Mouse (Mus musculus) kidney, adult 18-20 months (tissue): ENCODE data around the gene Fez2.

Source experiments
- DNase-seq: peaks from one replicate; pipeline ENCODE4 v3.0.0; 2021

The Fez2 gene

DNA sequence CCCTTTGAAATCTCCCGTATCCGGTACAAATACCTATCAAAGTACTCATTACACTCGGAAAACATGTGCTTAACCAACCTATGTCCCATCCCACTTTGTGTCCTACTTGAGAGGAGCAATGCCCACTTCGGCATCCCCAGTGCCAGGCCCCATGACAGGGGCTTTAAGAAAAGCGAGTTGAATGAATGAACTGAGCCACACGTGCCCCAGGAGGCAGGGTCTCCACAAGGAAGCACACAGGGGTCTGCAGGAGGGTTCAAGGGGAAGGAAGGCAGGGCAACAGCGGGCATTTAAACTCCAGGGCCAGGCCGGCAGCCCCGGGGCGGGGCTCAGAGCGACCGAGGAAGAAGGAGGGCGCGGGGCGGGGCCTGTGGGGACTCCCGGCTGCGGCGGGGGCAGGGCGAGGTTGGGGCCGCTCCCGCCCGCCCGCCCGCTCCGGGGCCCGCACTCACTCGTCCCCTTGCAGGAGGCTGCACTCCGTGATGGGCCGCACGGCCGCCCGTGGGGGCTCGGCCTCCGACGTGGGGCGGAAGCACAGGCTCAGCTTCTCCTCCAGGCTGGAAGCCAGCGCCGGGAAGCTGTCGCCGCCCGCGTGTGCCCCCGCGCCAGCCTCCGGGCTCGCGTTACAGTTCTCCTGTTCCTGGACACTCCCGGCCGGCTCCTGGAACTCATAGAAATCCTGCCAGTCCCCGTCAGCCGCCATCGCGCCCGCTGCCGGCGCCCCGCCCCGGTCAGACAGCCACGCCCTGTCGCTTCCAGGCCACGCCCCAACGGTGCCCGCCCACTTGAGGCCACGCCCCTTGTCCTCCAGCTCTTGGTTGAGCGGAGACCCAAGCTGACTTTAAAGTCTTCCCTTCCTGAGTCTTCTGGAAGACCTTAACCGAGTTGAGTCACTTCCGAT lies at the start of gene Fez2:
Fez2 (minus strand) TSS at position 772 of the 901 bp plus-strand sequence.
- DNase-seq, result peak; percentile 98

DNA sequence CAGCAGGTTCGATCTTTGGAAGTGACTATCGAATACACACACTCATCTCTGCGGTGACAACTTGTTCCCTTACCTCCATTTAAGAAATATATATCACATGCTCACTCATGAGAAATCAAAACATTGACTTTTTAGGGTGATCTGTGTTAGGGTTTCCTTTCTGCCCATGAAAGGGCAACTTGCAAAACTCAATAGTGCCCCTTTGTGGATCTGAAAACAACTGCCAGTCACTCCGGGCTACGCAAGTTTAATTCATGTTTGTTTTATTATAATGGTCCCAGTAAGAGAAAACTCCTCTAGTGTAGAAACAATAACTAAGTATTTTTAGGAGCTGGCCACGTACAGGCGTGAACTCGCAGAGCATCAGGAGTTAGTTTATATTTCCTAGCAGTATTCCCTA lies 47.5 kb upstream of the Fez2 start:
- DNase-seq, result no peak

DNA sequence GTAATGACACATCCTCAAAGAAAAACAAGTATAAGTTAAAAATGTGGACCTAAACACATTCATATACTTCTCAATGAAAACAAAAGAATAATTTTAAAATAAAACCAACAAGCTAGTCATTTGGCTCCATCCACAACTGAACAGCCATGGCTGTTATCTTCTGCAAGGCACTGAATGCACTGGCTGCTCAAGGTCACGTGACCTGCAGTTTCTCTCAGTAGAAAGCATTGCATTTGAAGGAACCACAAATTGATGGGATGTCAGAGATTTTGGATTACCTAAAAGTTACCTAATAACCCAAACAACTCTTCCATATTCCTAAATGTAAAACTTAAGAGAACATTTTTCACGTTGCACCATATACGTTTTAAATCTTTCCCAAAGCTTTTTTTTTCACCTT lies 47.1 kb upstream of the Fez2 start:
- no peak for DNase-seq

DNA sequence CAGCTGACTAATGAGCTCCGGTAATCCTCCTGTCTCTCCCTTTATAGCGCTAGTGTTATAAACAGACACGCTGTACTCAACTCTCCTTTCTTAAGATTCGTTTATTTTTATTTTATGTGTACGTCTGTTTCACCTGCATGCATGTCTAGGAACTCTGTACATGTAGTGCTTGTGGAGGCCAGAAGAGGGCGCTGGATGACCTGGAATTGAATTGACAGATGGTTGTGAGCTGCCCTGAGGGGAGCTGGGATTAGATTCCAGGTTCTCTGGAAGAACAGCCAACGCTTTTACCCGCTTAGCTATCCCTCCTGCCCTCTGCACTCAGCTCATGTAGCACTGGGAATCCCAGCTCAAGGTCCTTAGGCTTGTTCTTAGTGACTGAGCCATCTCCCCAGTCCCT lies 42.2 kb upstream of the Fez2 start:
- DNase-seq, result no peak

DNA sequence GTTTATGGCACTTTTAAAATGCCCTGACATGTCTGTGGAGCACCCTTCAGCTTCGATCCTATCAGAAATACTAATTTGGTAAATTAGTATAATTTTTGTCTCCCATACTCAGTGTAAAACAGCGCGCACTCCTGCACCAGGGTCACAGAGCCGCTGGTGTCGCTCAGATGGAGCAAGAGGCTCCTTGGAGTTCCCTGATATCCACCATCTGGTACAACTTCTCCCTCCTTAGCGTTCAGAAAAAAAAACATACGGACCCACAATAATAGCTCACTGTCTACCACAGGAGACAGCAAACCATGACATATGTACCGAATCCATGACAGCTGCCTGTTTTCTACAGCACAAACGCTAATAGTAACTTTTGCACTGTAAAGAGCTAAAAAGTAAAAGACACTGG lies 37.6 kb upstream of the Fez2 start:
- no peak for DNase-seq

DNA sequence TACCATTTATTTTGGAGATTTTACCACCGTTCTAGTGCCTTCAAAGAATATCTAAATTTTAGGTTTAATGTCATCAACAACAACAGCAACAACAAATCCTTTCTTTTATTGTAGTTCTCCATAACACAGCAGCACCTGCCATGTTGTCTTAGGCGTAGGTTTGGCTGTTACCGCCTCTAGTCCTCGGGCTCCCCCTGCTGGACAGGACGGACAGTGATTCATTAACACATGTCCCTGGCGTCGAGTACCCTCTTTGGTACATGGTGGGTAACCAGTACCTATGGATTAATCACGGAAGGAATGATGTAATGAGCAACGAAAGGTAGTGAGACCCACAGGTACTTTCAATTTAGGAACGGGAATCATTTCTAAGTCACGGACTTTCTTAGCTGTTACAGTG lies 37.2 kb upstream of the Fez2 start:
- DNase-seq, result peak; percentile 85

DNA sequence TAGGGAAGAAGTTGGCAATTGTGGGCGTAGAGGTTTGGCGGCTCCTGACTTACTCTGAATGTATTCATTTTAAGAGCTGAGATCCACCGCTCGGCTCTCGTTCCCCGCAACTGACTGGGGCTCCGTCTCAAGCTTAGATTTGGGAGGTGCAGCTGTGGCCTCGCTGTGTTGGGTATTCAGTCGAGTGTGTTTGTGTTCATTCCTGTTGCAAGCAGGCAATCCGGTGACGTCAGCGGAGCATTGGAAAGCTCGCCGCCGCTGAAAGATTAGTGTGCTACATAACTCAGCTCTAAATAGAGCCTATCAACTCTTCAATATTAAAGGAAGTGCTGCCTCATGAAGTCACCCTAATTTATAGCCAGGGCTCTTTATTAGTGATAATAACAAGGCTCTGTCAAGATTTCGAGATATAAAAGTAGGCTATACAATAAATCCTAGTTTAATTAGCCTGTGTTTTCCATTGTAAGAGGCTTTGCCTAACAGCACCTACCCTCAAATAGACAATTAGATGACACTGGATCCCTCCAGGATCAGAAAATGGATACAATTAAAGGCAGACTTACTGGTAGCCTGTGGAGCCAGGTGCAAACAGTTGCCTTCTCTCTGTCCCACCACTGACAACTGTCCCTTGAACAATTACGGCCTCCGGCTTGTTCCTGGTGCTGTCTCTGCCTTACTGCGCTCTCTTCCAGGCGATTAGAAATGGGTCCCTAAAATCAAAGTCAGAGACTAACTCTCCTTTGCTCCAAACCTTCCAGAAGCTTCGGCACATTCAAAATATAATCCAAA lies 36.4 kb upstream of the Fez2 start:
- DNase-seq, result no peak

DNA sequence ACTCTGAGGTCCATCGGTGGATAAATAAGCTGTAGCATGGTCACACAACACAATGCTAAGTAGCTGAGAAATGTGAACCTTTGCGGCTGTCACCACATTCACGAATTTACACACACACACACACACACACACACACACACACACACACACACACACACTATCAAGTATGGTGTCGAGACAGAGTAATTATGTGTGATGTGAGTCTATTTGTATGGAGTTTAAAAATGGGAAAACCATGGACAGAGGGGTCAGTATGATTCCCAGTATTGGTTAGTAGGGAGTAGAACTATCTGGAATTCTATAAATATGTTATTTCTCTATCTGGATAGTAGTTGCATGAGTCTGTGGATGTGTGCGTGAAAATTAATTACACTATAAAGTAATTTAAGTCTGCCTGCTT lies 35.6 kb upstream of the Fez2 start:
- no peak for DNase-seq

DNA sequence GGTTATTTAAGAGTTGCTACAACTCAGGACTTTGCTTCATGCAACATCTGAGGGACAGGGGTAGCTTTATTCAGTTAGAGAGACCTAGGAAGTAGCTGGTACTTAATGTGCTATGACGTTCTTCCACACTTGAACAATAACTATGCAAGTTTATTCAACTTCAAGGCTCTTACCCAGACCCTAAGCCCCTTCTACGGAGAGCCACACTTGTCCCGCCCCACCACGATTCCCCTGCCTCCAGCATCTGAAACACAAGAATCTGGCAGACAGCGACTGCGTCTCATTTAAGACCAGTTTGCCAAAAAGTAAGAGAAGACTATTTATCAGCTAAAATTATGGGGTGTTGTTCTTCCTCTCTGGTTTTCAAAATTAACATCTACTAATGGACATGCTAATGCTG lies 33.9 kb upstream of the Fez2 start:
- DNase-seq, result no peak

DNA sequence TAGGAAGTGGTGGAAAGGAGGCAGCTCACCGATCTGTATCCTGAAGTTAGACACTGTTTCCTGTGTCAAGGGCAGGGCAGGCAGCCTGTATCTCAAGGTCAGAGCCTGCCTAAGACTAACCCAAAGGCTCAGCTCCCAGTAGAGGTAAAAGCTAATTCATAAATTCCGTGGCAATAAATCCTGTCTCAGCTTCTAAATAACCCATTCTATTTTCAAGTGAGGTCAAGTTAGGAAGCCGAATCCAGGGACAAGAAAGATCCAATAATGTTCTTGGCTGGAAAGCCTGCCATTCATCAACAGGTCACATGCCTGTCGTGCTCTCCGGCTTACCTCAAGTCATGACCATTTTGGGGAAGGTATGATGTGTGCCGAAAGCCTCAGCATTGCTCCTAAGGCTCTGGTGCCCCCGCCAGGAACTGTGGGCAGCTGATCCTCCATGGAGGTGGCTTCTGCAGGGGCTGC lies 33.4 kb upstream of the Fez2 start:
- DNase-seq, result peak; percentile 34

DNA sequence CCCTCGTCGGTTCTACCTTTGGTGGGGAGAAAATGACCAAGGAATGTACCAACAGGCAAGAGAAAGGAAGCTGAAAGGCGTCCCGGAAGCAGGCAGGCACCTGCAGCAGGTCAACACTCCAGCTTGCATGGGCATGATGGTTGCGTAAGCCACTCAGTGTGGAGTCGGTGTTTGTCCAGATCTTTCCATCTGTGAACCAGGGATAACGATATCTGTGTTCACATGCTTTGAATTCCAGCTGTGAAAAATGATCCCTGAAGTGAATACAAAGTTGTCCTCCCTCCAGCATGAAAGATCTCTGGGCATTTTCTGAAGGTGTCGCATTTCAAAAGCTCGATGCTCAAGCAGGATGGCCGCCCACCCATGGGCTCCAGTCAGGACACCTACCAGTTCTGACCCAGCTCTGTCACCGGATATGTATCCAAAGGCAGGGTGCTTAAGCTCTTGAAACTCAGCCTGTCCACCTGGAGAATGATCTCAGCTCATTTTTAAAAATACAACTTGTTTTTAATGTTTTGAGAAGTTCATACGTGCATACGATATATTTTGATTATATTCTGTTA lies 31.8 kb upstream of the Fez2 start:
- DNase-seq, result no peak

DNA sequence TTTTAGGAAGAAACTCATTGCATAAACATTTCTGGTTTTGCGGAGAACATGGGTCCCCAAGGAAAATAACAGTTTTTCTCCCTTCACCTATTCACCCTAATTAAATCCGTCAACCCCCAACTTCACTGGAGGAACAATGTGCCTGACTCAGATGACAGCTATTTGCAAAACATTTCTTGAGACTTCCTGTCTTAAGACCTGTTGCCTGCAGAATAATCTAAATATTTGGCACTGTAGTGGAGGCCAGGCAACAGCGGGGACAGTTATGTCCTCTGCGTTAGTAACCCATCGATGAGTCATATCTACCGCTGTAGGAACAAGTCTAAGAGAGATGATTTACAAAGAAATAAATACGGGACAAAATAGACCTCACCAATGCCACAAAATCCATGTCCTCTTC lies 26.9 kb upstream of the Fez2 start:
- DNase-seq, result no peak

DNA sequence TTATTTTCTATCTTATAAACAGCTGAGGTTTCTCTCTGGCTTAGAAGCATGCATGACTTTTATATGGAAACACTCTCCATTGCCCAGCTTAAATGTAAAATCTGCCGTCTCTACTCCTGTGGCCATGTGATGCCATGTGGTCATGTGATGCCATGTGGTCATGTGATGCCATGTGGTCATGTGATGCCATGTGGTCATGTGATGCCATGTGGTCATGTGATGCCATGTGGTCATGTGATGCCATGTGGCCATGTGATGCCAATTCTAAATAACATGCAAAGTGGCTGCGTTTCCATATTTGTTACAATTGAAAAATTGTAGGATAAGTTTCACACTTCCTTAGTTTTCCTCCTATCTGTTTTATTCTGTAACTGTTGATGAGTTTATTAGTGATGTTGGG lies 22.8 kb upstream of the Fez2 start:
- DNase-seq, result no peak

DNA sequence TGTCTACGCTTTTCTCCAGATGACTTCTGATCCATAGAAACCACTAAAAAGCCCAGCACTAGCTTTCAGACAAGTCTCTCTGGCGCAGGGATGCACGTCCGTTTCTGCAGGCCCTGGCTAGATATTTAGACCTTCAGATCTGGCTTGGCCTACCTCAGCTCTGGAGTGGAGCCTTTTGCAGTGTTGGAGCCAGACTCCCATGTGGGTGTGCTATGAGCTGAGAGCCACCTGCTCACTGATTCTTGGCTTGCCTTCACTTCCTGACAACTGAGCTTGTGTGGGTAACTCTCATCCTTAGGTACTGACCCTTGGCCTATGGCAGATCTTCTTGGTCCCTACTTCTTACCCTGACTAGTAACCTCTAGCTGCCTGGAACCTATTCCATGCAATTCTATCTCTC lies 19.2 kb upstream of the Fez2 start:
- DNase-seq, result no peak

DNA sequence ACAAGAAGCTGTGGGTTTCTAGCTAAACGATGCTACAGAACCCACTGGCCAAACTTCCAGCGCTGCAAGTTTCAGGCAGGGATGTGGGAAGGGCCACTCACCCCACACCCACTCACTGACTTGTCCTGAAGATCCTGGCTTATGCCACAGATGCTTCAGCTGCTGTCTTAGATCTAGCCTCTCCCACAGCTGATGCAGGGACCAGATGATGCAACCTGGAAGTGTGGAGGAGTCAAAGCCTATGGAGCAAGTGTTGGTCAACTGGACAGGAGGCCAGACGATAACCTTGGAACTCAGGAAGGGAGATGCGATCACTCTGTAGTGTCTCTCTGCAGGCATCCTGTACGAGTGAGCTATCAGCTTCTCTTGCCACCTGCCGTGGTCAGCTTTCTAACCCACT lies 17.7 kb upstream of the Fez2 start:
- DNase-seq, result no peak

DNA sequence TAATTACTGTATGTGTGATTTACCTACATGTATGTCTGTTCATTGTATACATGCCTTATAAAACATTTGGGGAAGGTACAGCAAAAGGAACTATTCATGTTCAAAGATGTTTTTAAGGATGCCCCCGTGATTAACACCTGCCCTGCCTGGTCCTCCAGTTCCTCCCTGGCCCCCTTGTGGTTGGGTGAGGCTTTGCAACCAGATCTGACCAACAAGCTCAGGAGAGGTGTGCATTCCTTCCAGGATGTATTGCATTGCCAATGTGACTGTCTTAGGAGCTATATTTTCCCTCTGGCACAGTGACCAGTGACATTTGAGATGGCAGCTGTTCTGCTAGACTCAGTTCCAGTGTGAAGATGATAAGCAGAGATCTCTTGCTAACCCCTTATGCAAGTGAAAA lies 16.8 kb upstream of the Fez2 start:
- peak; percentile 68 for DNase-seq

DNA sequence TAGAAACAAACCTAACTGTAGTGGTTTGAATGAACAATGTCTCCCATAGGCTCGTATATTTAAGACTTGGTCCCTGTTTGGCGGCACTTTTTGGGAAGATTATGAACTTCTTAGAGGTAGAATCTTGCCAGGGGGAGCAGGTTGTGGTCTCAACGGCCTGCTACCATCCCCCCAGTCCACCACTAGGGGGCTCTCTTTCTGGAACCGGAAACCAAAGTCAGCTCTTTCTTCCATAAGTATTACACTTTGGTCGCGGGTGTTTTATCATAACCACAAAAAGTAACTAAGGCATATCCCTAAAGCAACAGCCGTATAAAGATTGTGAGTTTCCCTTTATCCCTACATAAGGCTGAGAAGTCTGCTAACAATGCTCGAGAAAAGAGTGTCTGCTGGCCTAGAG lies 12.4 kb upstream of the Fez2 start:
- no peak for DNase-seq

DNA sequence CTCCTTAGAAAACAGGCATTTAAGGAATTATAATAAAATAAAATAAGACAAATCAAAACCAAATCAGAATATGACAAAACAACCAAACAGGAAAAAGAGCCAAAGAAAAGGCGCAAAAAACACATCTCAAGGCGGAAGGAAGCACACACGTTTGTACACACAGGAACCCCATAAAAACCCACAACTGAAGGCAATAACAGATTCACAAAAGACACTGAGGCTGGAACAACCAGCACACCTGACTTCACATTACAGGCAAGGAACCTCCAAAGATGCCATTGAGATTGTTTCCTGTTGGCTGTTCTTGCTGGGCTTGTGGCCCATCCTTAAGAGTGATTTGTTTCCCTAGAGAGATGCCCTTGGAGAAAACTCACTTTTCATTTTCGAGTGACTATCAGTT lies 11.1 kb upstream of the Fez2 start:
- no peak for DNase-seq

DNA sequence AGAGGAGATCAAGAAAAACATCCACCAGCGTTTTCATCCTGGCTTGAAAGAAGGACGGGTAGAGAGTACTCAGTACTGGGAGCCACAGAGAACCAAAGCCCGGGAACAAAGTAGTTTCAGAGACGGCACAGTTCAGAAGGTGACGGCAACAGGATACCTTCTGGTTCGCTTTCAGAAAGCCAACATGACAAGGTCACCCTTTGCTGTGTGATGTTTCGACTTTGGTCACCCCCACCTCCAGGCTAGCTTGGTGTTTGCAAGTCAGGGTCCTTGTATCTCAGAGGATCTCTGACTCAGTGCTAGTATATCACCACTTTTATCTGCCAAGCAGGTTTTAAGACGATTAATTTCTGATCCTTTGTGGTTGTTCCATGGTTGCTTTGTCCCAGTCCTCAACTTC lies 7.1 kb upstream of the Fez2 start:
- DNase-seq, result no peak

DNA sequence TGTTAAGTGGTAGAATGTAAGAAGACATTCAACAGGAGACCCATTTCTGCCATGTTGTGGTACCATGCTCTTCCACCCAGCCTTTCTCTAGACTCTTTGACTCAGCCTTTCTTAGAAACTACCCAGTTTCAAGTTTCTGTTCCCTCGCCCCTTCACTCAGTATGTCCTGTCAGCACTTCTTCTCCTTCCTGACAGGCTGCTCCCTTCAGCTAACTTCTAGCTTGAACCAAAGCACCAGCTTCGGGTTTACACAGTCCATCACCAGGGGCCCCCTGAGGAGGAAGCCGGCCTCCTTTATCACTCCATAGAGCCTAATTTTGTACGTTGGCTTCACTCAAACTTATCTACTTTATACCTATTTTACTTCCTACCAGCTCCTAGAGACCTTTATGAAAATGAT lies 1.3 kb upstream of the Fez2 start:
- no peak for DNase-seq

DNA sequence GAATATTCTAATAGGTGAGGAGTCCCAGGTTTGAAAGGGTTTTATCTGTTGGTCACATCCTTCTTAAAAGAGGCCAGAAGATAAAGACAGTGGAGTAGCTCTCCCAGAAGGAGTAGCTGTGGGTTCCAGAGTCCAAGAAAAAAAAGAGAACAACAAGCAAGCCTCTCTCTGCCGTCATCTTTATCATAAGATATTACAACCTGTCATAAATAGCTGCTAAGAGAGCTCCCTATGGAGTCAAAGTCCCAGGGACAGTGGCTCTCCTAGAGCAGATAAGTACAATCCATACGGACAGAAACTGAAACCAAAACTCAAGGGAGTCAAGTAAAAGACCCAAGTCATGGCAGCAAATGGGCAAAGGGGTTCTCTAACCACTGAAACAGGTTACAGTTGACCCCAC lies 2.7 kb downstream of the Fez2 start:
- no peak for DNase-seq

DNA sequence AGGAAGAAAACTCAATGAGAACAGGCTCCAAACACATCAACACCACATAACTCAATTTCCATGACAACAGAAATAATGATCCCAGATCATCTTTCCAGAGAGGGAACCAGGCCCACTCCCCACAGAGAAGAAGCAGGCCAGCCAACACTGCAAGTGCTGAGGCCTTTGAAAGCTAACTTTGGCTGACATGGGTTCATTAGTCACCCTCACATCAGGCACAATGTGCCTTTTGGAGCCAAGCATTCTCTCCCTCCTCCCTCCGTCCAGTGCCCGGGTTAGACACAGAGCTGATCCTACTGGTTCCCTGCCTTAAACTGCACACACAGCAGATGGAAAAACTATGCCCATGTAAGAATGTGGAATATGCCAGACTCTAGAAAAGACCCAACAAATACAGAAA lies 8.1 kb downstream of the Fez2 start:
- DNase-seq, result no peak

DNA sequence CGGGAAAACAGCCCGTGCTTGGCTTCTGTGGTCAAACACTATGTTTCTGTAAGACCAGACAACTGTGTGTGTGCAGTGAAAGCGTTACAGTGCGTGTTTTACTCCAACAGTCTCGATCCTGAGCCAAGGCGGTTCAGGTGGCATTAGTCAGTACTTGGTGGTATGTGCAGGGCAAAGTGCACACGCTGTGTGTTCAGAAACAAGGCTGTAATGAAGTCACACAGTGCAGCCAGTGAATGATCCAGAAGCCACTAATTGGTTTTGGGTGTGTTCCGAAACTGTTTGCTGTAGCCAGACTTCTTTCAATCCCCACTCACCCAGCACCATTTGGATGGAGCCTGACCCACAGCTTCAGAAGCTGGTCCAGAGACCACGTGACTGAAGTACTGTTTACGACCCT lies 9.6 kb downstream of the Fez2 start:
- no peak for DNase-seq

DNA sequence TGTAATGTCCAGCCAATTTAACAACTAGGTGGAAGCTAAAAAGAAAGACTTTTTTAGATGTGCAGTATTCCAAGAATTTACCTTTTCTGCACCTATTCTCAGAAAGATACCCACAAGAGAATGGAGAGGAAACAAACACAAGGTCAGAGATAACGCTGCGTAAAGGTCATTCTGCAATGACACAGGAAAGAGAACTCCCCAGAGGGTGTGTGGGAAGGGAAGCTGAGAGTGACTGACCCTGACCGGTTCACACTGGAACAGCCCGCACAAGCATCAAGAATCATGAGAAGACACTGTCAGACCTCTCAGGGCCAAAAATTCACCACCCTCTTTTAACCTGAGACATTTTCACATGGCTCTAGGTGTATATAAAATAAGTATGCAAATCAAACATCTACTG lies 10.4 kb downstream of the Fez2 start:
- DNase-seq, result peak; percentile 34
